Mouse (Mus musculus) myocyte (in vitro differentiated cells): ENCODE results near the gene Mogat2.

Experiments used
- MAX ChIP-seq: IDR thresholded peaks from one replicate; pipeline ENCODE4 v1.6.1; 2011; ENCODE audit warnings: low read depth, mild to moderate bottlenecking, control low read depth
- MYOD1 ChIP-seq, 3 experiments: IDR thresholded peaks; one replicate each; pipeline ENCODE4 v1.6.1; 2011; ENCODE audit warnings: control low read depth in 2 of 3, low read depth in 2 of 3, mild to moderate bottlenecking in 2 of 3, moderate library complexity in 1 of 3; ENCODE audit not compliant: insufficient read length in 2 of 3, control insufficient read depth in 1 of 3
- POLR2A ChIP-seq: IDR thresholded peaks from one replicate; pipeline ENCODE4 v1.6.1; 2011; ENCODE audit warnings: low read depth, mild to moderate bottlenecking, control low read depth, moderate library complexity; ENCODE audit not compliant: insufficient read length
- SRF ChIP-seq: IDR thresholded peaks from one replicate; pipeline ENCODE4 v1.6.1; 2011; ENCODE audit warnings: low read depth; ENCODE audit not compliant: control insufficient read depth, insufficient read length

DNA sequence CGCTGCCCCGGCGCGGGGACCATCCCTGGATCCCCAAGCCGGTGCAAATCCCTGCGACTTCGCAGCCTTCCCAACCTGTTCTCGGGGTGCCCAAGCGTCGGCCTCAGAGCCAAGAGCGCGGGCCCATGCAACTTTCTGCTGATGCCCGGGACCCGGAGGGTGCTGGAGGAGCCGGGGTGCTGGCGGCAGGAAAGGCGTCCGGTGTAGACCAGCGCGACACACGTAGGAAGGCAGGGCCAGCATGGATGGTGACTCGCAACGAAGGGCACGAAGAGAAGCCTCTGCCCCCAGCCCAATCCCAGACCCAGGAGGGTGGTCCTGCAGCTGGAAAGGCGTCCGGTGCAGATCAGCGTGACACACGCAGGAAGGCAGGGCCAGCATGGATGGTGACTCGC is 30.1 kb upstream of the Mogat2 start:
- TF ChIP-seq MAX (no peak), SRF (no peak), POLR2A (no peak), MYOD1 (IDR thresholded peaks at IDR 0.05; ENCODE audit: control insufficient read depth in 1 of 3, insufficient read length in 2 of 3, low read depth in 2 of 3) (no peak)
